Mouse (Mus musculus) layer of hippocampus, adult 18-20 months (tissue): ENCODE results near the gene Zdhhc7. TPM values are rescaled to one million over a fixed set of nuclear protein-coding genes. Genes with fewer than 3 reads are reported as not detected.

ENCODE experiments used
- DNase-seq, 2 experiments: peaks; one replicate each; pipeline ENCODE4 v3.0.0; 2022; ENCODE audit warnings: low spot score in 2 of 2
- long read RNA-seq: library from polyadenylated mRNA; stranded (forward); transcript quantifications from one replicate; pipeline ENCODE4 v2.0.0, GENCODE M21; 2021
- total RNA-seq, 2 experiments: library from RNA; stranded (reverse); gene quantifications; 2 replicates each; pipeline ENCODE4 v1.2.3; 2021

Zdhhc7 gene
- total RNA-seq, result 10 to 100 TPM; 36.6 to 37.1 TPM
- long read RNA-seq, transcript Zdhhc7-201 (8 exons, 3,069 nt), result major isoform, 73 of 81 reads
- long read RNA-seq, partial matches to known transcripts, result 3 of 81 reads
- long read RNA-seq, other reads (novel, unspliced or antisense), result 4 of 81 reads

DNA sequence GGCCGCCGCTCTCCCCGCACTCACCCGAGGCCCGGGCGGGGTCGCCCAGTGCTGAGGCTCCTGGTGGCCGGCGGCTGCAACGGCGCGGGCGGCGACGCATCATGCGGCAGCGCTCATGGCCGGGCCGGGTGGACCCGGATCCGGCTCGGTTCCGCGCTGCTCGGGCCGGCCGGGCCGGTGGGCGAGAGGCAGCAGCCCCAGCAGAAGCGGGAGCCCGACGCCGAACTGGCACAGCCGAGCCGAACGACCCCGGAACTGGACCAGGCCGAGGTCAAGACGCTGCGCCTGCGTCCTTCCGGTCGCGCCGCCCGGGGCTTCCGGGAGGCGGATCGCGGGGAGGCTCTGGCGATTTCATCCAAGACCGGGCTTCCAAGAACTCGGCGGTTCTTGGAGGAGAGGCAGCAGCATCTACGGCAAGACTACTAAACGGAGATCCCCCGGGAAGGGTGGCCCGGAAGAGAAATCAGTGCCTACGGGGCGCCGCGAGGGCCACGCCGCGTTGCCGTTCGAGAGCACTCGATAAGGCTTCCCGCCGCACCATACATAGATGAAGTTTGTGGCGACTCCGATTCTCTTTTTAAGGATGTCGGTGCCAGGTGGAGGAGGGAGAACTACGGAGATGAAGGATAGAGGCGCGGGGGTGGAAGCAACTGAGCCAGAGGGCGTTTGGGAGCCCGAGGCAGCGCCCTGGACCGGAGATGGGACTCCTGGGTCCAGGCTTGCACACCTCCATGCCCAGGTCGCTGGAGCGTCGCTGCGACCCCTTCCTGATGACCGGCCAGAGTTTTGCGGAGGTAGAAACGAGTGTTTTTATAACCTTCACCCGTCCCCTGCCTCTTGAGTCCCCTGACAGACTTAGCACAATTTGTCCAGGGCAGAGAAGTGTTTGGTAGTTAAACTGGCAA is at the start of gene Zdhhc7:
Gene Zdhhc7 (minus strand): TSS at position 415 of the 905 bp plus-strand sequence.
- DNase-seq, result peak; percentile 80 to 90

DNA sequence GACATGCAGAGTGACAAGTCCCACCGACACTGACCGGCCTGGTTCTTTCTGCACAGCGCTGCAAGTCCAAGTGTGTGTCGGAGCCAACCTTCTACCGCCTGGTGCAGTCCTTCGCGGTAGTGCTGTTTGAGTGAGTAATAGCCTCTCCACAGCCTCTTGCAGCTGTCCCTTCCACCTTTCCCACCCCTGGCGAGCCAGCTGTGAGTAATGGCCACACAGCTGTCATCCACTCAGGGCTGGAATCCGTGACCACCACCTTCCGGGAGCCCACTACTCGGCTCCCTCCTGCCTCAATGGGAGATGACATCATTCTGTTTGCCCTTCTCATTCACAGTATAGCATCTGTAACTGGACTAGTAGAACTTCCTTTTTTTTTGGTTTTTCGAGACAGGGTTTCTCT is 48.7 kb upstream of the Zdhhc7 start:
- DNase-seq, result no peak

GRCm38 (mm10) chr8:120146051-120146450 is 44.8 kb upstream of the Zdhhc7 start:
- DNase-seq, result no peak

GRCm38 (mm10) chr8:120144652-120145301 is 43.5 kb upstream of the Zdhhc7 start:
- DNase-seq, result peak in 1 of 2 experiments; percentile 39

DNA sequence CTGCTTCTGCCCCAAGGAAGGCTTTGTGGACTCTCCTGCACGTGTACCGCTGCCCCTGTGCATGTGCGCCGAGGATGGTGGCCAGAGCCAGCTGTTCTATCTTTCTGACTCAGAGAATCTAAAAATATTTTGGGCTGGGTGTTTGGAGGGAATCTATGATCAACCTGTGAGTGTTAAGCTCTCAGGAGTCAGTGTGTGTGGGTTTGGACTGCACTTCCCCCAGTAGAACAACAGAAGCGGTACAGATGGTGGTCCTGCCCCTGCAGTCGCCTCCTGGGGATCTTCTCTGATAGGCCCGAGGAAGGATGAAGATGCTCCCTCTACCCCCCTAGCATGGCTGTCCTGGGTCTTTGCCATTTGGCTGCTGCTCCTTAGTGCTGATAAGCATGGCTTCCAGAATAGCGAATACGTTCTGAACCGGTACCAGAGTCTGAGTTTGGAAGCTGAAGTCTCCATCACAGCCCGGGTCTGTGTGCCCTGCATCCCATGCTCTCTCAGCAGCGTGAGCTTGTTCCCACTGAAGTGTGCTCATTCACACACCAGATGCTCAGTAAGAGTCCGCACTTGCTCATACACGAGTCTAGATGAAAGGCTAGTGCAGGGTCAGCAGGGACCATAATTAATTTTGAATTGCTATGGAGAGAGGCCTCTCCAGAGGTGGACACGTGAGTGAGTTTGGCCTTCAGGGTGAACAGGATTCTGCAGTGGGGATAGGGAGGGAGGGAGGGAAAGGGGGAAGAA is 42.8 kb upstream of the Zdhhc7 start:
- peak in 1 of 2 experiments; percentile 58 for DNase-seq

DNA sequence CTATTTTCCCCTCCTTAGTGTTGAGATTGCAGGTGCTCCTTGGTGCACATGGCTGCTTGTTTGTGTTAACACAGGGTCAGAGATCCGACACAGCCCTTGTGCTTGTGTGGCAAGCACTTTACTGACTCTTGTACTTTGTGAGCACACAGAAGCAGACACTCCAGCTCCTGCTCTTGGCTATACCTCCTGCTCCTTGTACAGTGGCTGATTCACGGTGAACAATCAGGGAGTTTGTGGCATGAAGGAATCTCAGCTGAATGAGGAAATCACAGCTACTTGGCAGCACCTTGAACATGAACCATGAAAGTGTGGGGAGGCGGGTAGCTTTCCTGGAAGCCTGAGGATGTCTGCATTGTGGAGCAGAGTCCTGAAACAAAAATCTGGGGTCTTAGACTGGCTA is 39.5 kb upstream of the Zdhhc7 start:
- no peak for DNase-seq

DNA sequence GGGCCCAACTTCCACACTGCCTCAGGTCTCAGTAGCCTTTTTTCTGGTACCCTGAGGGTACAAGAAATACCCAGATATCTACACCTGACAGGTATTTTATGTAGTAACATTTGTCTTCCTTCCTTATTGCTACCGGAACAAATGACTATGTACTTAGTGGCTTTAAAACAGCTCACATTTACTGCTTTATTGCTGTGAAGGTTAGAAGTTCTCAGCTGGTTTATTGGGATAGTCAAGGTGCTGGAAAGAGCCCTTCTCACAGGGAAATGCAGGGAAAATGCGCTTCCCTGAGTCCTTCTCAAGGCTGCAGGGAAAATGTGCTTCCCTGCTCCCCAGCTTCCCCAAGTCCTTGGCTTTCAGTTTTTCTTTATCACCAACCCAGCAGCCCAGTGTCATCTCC is 37.7 kb upstream of the Zdhhc7 start:
- no peak for DNase-seq

- DNase-seq, result peak; percentile 56 to 65
These were observed 35.3 kb upstream of the Zdhhc7 start for GRCm38 (mm10) chr8:120136618-120137017.

DNA sequence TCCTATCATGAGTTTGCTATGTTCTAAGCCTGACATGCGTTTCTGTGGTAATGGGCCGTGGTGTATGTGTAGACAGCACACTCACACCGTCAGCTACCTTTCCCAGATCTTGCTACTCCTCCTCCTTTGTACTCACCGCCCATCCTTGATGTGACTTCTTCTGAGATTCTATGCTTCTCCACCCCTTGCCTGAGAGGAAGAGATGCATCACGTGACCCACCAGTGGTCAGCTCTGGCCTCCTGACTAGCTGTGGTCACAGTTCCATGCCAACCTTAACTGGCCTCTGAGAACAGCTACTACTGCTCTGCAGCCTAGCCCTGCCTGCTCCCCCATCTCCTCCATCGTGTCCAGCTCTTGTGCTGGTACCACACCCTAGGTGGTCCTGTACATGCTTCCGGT is 34.4 kb upstream of the Zdhhc7 start:
- no peak for DNase-seq

DNA sequence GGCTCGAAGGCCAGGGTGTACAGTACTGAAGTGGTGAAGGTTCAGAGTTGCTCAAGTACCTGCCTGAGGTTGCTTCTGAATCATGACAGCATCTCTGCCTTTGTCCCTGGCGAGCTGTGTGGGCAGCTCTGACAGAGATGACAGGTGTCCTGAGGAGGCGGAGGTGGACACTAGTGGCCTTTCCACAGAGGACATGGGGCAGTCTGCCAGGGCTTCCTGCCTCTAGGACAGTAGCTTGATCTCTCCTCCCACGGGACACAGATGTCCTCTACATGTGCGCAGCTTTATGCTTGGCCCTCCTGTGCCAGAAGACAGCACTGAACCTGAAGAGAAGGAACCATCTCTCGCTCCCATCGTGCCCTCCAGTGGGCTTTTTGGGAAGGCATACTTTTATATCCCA is 31.9 kb upstream of the Zdhhc7 start:
- DNase-seq, result no peak

- no peak for DNase-seq
These were observed 29.9 kb upstream of the Zdhhc7 start for GRCm38 (mm10) chr8:120131158-120131557.

DNA sequence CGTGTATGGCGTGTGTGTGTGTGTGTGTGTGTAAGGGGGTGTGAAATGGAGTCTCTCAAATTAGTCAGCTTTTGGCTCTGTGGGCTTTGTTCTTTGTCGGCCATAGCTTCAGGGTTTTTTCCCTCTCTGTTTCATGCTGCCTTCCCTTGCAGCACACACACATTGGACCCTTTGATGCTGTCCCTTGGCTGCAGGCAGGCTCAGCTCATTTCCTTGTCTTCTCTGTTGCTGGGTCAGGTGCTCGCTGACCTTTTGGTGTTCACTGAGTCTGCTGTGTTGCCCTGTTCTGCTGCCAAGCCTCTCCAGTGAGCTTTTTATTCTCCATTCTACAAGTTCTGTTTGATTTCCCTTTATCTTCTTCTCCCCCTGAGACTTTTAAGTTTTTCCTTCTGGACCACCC is 28.3 kb upstream of the Zdhhc7 start:
- no peak for DNase-seq

DNA sequence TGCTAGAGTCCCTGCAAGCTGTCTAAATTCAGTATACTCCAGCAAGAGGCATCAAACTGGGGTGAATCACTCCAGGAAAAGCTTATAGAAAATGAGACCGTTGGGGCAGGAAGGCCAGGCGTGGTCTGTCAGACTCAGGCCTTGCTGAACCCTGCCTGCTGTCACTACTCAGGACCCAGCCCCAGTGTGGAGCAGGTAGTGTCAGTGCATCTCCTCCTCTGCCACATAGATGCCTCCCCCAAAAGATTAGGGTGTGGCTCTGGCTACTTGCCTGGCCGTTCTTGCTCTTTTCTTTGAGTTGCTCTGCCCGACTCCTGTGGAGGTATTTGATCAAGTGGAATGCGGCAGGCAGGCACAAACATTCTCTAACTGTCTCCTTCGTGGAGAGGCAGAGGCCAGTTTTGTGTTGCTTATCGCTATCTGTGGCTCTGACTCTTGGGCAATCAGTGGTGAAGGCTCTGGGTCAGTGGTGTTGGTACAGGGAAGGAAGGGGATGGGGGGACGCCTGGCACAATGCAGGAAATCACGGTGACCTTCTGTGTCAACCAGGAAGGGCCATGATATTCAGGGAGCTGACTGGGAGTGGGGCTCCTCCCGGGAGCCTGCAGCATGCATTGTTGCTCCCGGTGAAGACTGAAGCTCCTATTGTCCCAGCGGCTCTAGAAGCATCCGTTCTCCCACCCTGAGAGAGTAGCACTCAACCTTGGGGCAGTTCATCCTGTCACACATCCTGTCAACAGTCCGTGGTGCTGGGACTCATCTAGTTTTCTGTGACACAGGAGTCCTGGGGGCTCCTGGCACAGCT is 25.3 kb upstream of the Zdhhc7 start:
- no peak for DNase-seq

DNA sequence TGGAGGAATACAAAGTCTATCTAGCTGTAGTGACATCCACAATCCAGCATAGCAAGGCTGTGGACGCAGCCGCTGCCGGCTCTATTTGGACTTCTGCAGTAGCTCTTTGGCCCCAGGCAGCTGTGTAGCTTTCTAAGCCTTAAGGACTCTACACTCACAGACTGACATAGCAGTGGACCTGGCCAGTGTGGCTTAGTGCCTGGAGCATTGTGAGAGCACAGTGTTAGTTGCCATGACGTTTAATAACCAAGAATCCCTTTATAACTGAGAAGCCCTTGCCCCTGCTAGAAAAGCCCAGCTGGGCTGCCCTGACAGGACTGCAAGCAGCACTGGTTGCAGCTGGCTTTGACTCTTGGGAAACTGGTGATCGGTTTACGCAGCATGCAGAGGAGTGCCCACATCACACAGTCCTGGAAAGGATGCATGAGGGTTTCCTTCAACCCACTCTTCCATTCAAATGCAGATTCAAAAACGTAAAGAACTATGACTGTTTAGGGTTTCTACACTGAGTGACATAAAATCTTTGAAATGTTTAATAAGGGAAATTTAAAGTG is 23.6 kb upstream of the Zdhhc7 start:
- no peak for DNase-seq

DNA sequence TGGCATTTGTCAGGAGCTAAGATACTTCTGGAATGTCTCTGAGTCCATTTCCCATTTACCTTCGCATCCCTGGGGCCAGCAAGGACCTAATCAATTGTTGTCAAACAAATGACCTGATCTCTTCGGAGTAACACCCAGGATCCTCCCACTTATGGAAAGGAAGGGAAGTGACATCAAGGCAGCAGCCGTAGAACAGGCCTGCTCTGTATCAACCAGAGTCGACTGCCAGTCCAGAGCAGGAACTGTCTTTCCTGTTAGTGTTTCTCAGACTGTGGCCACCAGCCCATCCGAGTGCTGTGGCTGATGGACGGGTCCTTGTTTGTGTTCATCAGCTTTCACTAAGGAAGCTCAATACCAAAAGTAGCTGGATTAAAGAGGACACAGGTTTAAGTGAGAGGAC is 23.0 kb upstream of the Zdhhc7 start:
- DNase-seq, result no peak

GRCm38 (mm10) chr8:120120951-120121350 is 19.7 kb upstream of the Zdhhc7 start:
- no peak for DNase-seq

DNA sequence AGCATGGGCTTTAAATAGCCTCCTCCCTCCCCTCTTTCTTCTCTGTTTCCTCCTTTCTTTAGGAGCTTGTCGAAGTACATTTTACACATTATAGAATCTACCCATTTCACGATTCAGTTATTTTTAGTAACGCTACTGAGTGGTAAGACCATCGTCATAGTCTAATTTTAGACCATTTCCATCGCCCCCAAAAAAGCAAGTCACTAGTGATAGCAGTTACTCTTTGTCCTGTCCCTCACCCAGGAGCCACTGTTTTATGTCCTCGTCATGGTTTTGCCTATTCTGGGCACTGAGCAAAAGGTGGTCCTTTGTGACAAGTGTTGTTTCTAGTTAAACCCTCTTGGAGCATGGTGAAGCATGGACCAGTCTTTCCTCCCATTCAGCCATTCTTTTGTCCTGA is 18.6 kb upstream of the Zdhhc7 start:
- no peak for DNase-seq

DNA sequence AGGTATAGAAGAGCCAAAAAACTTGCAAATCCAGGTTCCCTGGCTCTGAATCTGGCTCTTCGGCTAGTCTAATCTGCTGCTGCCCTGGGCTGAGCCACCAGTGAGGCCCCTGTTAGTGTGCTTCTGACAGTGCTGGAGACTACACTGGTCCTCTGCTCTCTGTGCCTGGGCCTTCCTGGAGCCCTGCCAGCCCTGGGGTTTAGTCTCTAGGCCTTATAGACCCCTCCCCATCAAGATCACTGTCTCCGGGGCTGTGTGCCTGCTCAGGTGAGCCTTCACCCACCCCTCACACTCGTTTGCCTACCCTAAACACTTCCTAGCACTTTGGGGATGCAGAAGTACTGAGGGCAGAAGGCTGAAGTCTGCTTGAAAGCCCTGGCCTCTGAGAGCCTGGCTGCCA is 18.1 kb upstream of the Zdhhc7 start:
- no peak for DNase-seq

DNA sequence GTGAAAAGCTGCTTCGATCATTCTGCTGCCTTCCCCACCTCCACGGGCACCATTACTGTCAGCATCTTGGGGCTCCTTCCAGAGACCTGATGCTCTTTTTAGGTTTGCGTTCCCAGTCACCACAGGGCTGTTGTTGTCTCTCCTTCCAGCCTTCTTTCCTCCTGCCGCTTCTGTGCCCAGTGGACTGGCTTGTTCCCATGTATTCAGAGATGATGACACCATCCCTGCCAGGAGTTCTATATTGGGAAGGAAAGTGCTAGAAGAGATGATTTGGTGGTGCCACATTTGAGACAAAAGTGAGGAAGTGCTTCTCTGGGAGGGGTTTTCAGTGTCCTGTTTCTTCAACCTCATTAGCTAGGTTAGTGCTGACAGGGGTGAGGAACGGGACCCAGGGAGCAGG is 17.6 kb upstream of the Zdhhc7 start:
- DNase-seq, result no peak

- no peak for DNase-seq
These were observed 16.9 kb upstream of the Zdhhc7 start for GRCm38 (mm10) chr8:120118162-120118561.
